Mouse (Mus musculus) cerebellum, postnatal 4 days (tissue): ENCODE measurements around the gene Smim1.

Source experiments
- DNase-seq, 2 experiments: peaks; one replicate each; pipeline ENCODE4 v3.0.0; 2022; ENCODE audit warnings: low spot score in 2 of 2, mixed read lengths in 1 of 2

Smim1 gene

GRCm38 (mm10) chr4:154025641-154026440 is at the start of gene Smim1:
Gene Smim1, minus strand, starts transcription at chr4:154026230.
- peak in 1 of 2 experiments; percentile 65 for DNase-seq

GRCm38 (mm10) chr4:154071941-154072340 is 45.9 kb upstream of the Smim1 start:
- no peak for DNase-seq

GRCm38 (mm10) chr4:154071521-154071920 is 45.5 kb upstream of the Smim1 start:
- no peak for DNase-seq

- DNase-seq, result peak in 1 of 2 experiments; percentile 46
These were observed 44.9 kb upstream of the Smim1 start for GRCm38 (mm10) chr4:154070896-154071295.

GRCm38 (mm10) chr4:154064827-154065773 is 39.1 kb upstream of the Smim1 start:
- DNase-seq, result no peak

- DNase-seq, result no peak
These were observed 31.7 kb upstream of the Smim1 start for GRCm38 (mm10) chr4:154057696-154058095.

- no peak for DNase-seq
These were observed 30.6 kb upstream of the Smim1 start for GRCm38 (mm10) chr4:154056661-154057060.

- DNase-seq, result no peak
These were observed 30.0 kb upstream of the Smim1 start for GRCm38 (mm10) chr4:154056046-154056445.

- DNase-seq, result no peak
These were observed 29.5 kb upstream of the Smim1 start for GRCm38 (mm10) chr4:154055482-154055881.

GRCm38 (mm10) chr4:154053065-154053464 is 27.0 kb upstream of the Smim1 start:
- DNase-seq, result no peak

GRCm38 (mm10) chr4:154051401-154051800 is 25.4 kb upstream of the Smim1 start:
- DNase-seq, result no peak

- no peak for DNase-seq
These were observed 19.8 kb upstream of the Smim1 start for GRCm38 (mm10) chr4:154045837-154046236.

GRCm38 (mm10) chr4:154042577-154042976 is 16.5 kb upstream of the Smim1 start, which contains the start of gene Ccdc27:
Gene Ccdc27, minus strand, starts transcription at chr4:154042677.
- DNase-seq, result no peak

- DNase-seq, result no peak
These were observed 11.1 kb upstream of the Smim1 start for GRCm38 (mm10) chr4:154037123-154037522.

- DNase-seq, result no peak
These were observed 2.6 kb upstream of the Smim1 start for GRCm38 (mm10) chr4:154028646-154029045.

- DNase-seq, result no peak
These were observed 2.0 kb upstream of the Smim1 start for GRCm38 (mm10) chr4:154028066-154028465.

GRCm38 (mm10) chr4:154026441-154026761 is 371 bp upstream of the Smim1 start:
- no peak for DNase-seq

- DNase-seq, result no peak
These were observed 1.1 kb downstream of the Smim1 start for GRCm38 (mm10) chr4:154024729-154025521.

- no peak for DNase-seq
These were observed 2.1 kb downstream of the Smim1 start for GRCm38 (mm10) chr4:154023754-154024601.

GRCm38 (mm10) chr4:154022844-154023243 is 3.2 kb downstream of the Smim1 start:
- DNase-seq, result no peak

GRCm38 (mm10) chr4:154022407-154022806 is 3.6 kb downstream of the Smim1 start:
- DNase-seq, result no peak
